Mouse (Mus musculus): ENCODE data around the gene Eno4. TPM values are rescaled to one million over a fixed set of nuclear protein-coding genes. Genes with fewer than 3 reads are reported as not detected.

Eno4 gene
- polyA plus RNA-seq, 1 experiment from 2014 or later = 1.3 TPM

GRCm38 (mm10) chr19:58978401-58979171, 35.4 kb downstream of the Eno4 start:
- peaks cover 76% of the 10 kb centered on the region for H3K27me3 ChIP-seq (replicated peaks)
- H3K4me3 ChIP-seq = no peak overlapping the region
- H3K9ac ChIP-seq = no peak overlapping the region
- 45% methylated on average over 11 of the region's 11 CpGs for WGBS
- peak overlapping the region; percentile 23; the same call in 1 of the 2 replicates for H3K4me2 ChIP-seq
- 0 out of 2 replicates have a peak, but pooled peaks have one; percentile 17 for ATAC-seq (replicated peaks)
- H3K4me1 ChIP-seq = peaks cover 24% of the 10 kb centered on the region
- H3K36me3 ChIP-seq (replicated peaks) = no peaks in the 10 kb centered on the region
- no peak overlapping the region for H3K27ac ChIP-seq
- H3K9me3 ChIP-seq = no peaks in the 10 kb centered on the region

- Histone ChIP-seq H3K27me3 (replicated peaks) (peaks cover 73% of the 10 kb centered on the region), H3K4me1 (peaks cover 24% of the 10 kb centered on the region), H3K4me2 (peak overlapping the region; percentile 23), H3K9me3 (no peaks in the 10 kb centered on the region), H3K4me3 (no peak overlapping the region), H3K9ac (no peak overlapping the region), H3K27ac (no peak overlapping the region), H3K36me3 (replicated peaks) (no peaks in the 10 kb centered on the region)
- ATAC-seq (replicated peaks) = no peak
- WGBS = 13% methylated on average over 13 of the region's 13 CpGs
These were observed 36.3 kb downstream of the Eno4 start for GRCm38 (mm10) chr19:58979436-58980055.

- Histone ChIP-seq H3K27me3 (replicated peaks) (peaks cover 75% of the 10 kb centered on the region), H3K27ac (no peak overlapping the region)
- WGBS = 24% methylated on average over 5 of the region's 5 CpGs
These were observed 36.8 kb downstream of the Eno4 start for GRCm38 (mm10) chr19:58980056-58980440.

GRCm38 (mm10) chr19:58981571-58981970, 38.3 kb downstream of the Eno4 start:
- Histone ChIP-seq H3K27ac (no peak overlapping the region), H3K27me3 (replicated peaks) (peaks cover 67% of the 10 kb centered on the region), H3K36me3 (replicated peaks) (no peaks in the 10 kb centered on the region), H3K4me1 (peaks cover 24% of the 10 kb centered on the region), H3K4me3 (no peak overlapping the region), H3K9ac (no peak overlapping the region), H3K4me2 (no peak overlapping the region), H3K9me3 (no peaks in the 10 kb centered on the region)
- ATAC-seq (replicated peaks) = no peak
- WGBS = 11% methylated on average over 9 of the region's 9 CpGs

More at GRCm38 (mm10) chr19:58980056-58980440, 36.8 kb downstream of the Eno4 start:
- Histone ChIP-seq H3K4me3 (no peak overlapping the region), H3K36me3 (replicated peaks) (no peaks in the 10 kb centered on the region), H3K4me2 (peak overlapping the region; percentile 23), H3K4me1 (peaks cover 24% of the 10 kb centered on the region), H3K9me3 (no peaks in the 10 kb centered on the region), H3K9ac (no peak overlapping the region)
- ATAC-seq (replicated peaks) = no peak

GRCm38 (mm10) chr19:59002827-59003226, 59.6 kb downstream of the Eno4 start:
- no peak for ATAC-seq (replicated peaks)
- no peaks in the 10 kb centered on the region for H3K27me3 ChIP-seq (replicated peaks)
- no peaks in the 10 kb centered on the region for H3K9me3 ChIP-seq
- no peak overlapping the region for H3K27ac ChIP-seq
- H3K4me2 ChIP-seq = no peak overlapping the region
- 0 out of 2 replicates have a peak, but pooled peaks cover 3% of the 10 kb centered on the region for H3K36me3 ChIP-seq (replicated peaks)
- no peak overlapping the region for H3K4me3 ChIP-seq
- H3K4me1 ChIP-seq = peaks cover 6% of the 10 kb centered on the region; the same call in 1 of the 2 replicates
- H3K9ac ChIP-seq = no peak overlapping the region
- 86% methylated on average over 6 of the region's 6 CpGs for WGBS

- 36% methylated on average over 15 of the region's 15 CpGs for WGBS
- no peak for ATAC-seq (replicated peaks)
- Histone ChIP-seq H3K4me1 (peaks cover 6% of the 10 kb centered on the region; the same call in 1 of the 2 replicates), H3K27ac (no peak overlapping the region), H3K4me2 (no peak overlapping the region), H3K9ac (no peak overlapping the region), H3K4me3 (no peak overlapping the region), H3K9me3 (no peaks in the 10 kb centered on the region), H3K36me3 (replicated peaks) (0 out of 2 replicates have a peak, but pooled peaks cover 5% of the 10 kb centered on the region), H3K27me3 (replicated peaks) (0 out of 2 replicates have a peak, but pooled peaks cover 4% of the 10 kb centered on the region)
These were observed 63.5 kb downstream of the Eno4 start for GRCm38 (mm10) chr19:59006577-59007340.

GRCm38 (mm10) chr19:59010802-59011201, 67.6 kb downstream of the Eno4 start:
- no peak for ATAC-seq (replicated peaks)
- Histone ChIP-seq H3K27me3 (replicated peaks) (0 out of 2 replicates have a peak, but pooled peaks cover 4% of the 10 kb centered on the region), H3K9ac (no peak overlapping the region), H3K36me3 (replicated peaks) (0 out of 2 replicates have a peak, but pooled peaks cover 2% of the 10 kb centered on the region), H3K27ac (no peak overlapping the region), H3K9me3 (no peaks in the 10 kb centered on the region), H3K4me2 (no peak overlapping the region), H3K4me1 (peaks cover 6% of the 10 kb centered on the region; the same call in 1 of the 2 replicates), H3K4me3 (no peak overlapping the region)
- 73% methylated on average over 5 of the region's 5 CpGs for WGBS

Small RNA genes lying within 50 kb of the gene (microRNA-seq; reads per million reads assigned to microRNA genes)
- 2.9 reads per million, percentile 12 among the genes with 10 or more reads in this experiment for gene Mir3086

Other genes starting within 250 kb of the Eno4 start
- 0.56 and 6.8 TPM in 2 replicates for gene Pnliprp1, start 214.5 kb upstream of the Eno4 start, polyA plus RNA-seq (2015; fragmentation: Nextera tagmentation; extraction: Ambion mirVana)
- gene Pnliprp2, start 183.7 kb upstream of the Eno4 start, polyA plus RNA-seq (2015; fragmentation: Nextera tagmentation; extraction: Ambion mirVana) = 0.18 TPM in 1 of 2 replicates, not detected in the other
- not detected in 2 replicates for gene 1700019N19Rik, start 149.0 kb upstream of the Eno4 start, polyA plus RNA-seq (2015; fragmentation: Nextera tagmentation; extraction: Ambion mirVana)
- 52.6 and 53.0 TPM in 2 replicates for gene Hspa12a, start 229 bp downstream of the Eno4 start, polyA plus RNA-seq (2015; fragmentation: Nextera tagmentation; extraction: Ambion mirVana)
- 38.3 and 45.0 TPM in 2 replicates for gene Shtn1, start 132.7 kb downstream of the Eno4 start, polyA plus RNA-seq (2015; fragmentation: Nextera tagmentation; extraction: Ambion mirVana)
- 0.92 and 1.0 TPM in 2 replicates for gene Vax1, start 226.6 kb downstream of the Eno4 start, polyA plus RNA-seq (2015; fragmentation: Nextera tagmentation; extraction: Ambion mirVana)